Mouse (Mus musculus): Measurements from ENCODE around the gene Usp18. TPM values are rescaled to one million over a fixed set of nuclear protein-coding genes. Genes with fewer than 3 reads are reported as not detected.

Gene Usp18
- polyA plus RNA-seq, 1 experiment = 2.4 TPM

GRCm38 (mm10) chr6:121250406-121250805 is 4.7 kb downstream of the Usp18 start:
- 90% methylated on average over 1 of the region's 1 CpGs for WGBS
- no peak overlapping the region for H3K4me3 ChIP-seq (replicated peaks; ENCODE audit: insufficient read depth, low read depth, low read length)
- H3K4me1 ChIP-seq (ENCODE audit: control insufficient read depth, insufficient read depth, low read length) = no peaks in the 10 kb centered on the region
- TF ChIP-seq CTCF (IDR thresholded peaks at IDR 0.05; ENCODE audit: borderline replicate concordance, insufficient read depth, low read depth, low read length) (no peak), POLR2A (IDR thresholded peaks at IDR 0.05; ENCODE audit: borderline replicate concordance, insufficient read depth, low read length) (no peak)
- no peaks in the 10 kb centered on the region; the same call in 1 of the 2 replicates for H3K27me3 ChIP-seq (ENCODE audit: control insufficient read depth, insufficient read depth, low read length)
- H3K27ac ChIP-seq (ENCODE audit: insufficient read depth, low read length) = no peak overlapping the region
- DNase-seq = no peak

GRCm38 (mm10) chr6:121251256-121251655 is 5.5 kb downstream of the Usp18 start:
- WGBS = 56% methylated on average over 5 of the region's 5 CpGs
- no peaks in the 10 kb centered on the region for H3K4me1 ChIP-seq (ENCODE audit: control insufficient read depth, insufficient read depth, low read length)
- no peaks in the 10 kb centered on the region; the same call in 1 of the 2 replicates for H3K27me3 ChIP-seq (ENCODE audit: control insufficient read depth, insufficient read depth, low read length)
- TF ChIP-seq POLR2A (IDR thresholded peaks at IDR 0.05; ENCODE audit: borderline replicate concordance, insufficient read depth, low read length) = no peak
- no peak for TF ChIP-seq CTCF (IDR thresholded peaks at IDR 0.05; ENCODE audit: borderline replicate concordance, insufficient read depth, low read depth, low read length)
- no peak overlapping the region for H3K27ac ChIP-seq (ENCODE audit: insufficient read depth, low read length)
- H3K4me3 ChIP-seq (replicated peaks; ENCODE audit: insufficient read depth, low read depth, low read length) = no peak overlapping the region
- no peak for DNase-seq

- H3K27me3 ChIP-seq (ENCODE audit: control insufficient read depth, insufficient read depth, low read length) = no peaks in the 10 kb centered on the region
Observed at GRCm38 (mm10) chr6:121260548-121260947, 14.8 kb downstream of the Usp18 start.

GRCm38 (mm10) chr6:121261233-121261632 is 15.5 kb downstream of the Usp18 start:
- no peaks in the 10 kb centered on the region for H3K4me1 ChIP-seq (ENCODE audit: control insufficient read depth, insufficient read depth, low read length)
- 75% methylated on average over 8 of the region's 8 CpGs for WGBS

More at GRCm38 (mm10) chr6:121260548-121260947, 14.8 kb downstream of the Usp18 start:
- H3K27ac ChIP-seq (ENCODE audit: insufficient read depth, low read length) = no peak overlapping the region
- peak; percentile 50 to 63 for DNase-seq
- TF ChIP-seq POLR2A (IDR thresholded peaks at IDR 0.05; ENCODE audit: borderline replicate concordance, insufficient read depth, low read length) = no peak
- TF ChIP-seq CTCF (IDR thresholded peaks at IDR 0.05; ENCODE audit: borderline replicate concordance, insufficient read depth, low read depth, low read length) = peak; percentile 67; the same call in 1 of the 2 replicates
- WGBS = 31% methylated on average over 9 of the region's 9 CpGs
- H3K4me1 ChIP-seq (ENCODE audit: control insufficient read depth, insufficient read depth, low read length) = no peaks in the 10 kb centered on the region
- no peak overlapping the region for H3K4me3 ChIP-seq (replicated peaks; ENCODE audit: insufficient read depth, low read depth, low read length)

GRCm38 (mm10) chr6:121262004-121262403 is 16.3 kb downstream of the Usp18 start:
- DNase-seq = no peak
- WGBS = 92% methylated on average over 10 of the region's 10 CpGs
- H3K4me3 ChIP-seq (replicated peaks; ENCODE audit: insufficient read depth, low read depth, low read length) = no peak overlapping the region
- H3K27ac ChIP-seq (ENCODE audit: insufficient read depth, low read length) = no peak overlapping the region
- no peak for TF ChIP-seq CTCF (IDR thresholded peaks at IDR 0.05; ENCODE audit: borderline replicate concordance, insufficient read depth, low read depth, low read length)
- no peak for TF ChIP-seq POLR2A (IDR thresholded peaks at IDR 0.05; ENCODE audit: borderline replicate concordance, insufficient read depth, low read length)
- H3K4me1 ChIP-seq (ENCODE audit: control insufficient read depth, insufficient read depth, low read length) = no peaks in the 10 kb centered on the region
- no peaks in the 10 kb centered on the region for H3K27me3 ChIP-seq (ENCODE audit: control insufficient read depth, insufficient read depth, low read length)

More at GRCm38 (mm10) chr6:121261233-121261632, 15.5 kb downstream of the Usp18 start:
- no peak overlapping the region for H3K4me3 ChIP-seq (replicated peaks; ENCODE audit: insufficient read depth, low read depth, low read length)
- TF ChIP-seq CTCF (IDR thresholded peaks at IDR 0.05; ENCODE audit: borderline replicate concordance, insufficient read depth, low read depth, low read length) = no peak
- no peak for TF ChIP-seq POLR2A (IDR thresholded peaks at IDR 0.05; ENCODE audit: borderline replicate concordance, insufficient read depth, low read length)
- H3K27me3 ChIP-seq (ENCODE audit: control insufficient read depth, insufficient read depth, low read length) = no peaks in the 10 kb centered on the region
- H3K27ac ChIP-seq (ENCODE audit: insufficient read depth, low read length) = no peak overlapping the region
- DNase-seq = no peak

GRCm38 (mm10) chr6:121262496-121262895 is 16.8 kb downstream of the Usp18 start:
- WGBS = 87% methylated on average over 11 of the region's 11 CpGs
- H3K4me1 ChIP-seq (ENCODE audit: control insufficient read depth, insufficient read depth, low read length) = no peaks in the 10 kb centered on the region
- TF ChIP-seq CTCF (IDR thresholded peaks at IDR 0.05; ENCODE audit: borderline replicate concordance, insufficient read depth, low read depth, low read length) (no peak), POLR2A (IDR thresholded peaks at IDR 0.05; ENCODE audit: borderline replicate concordance, insufficient read depth, low read length) (no peak)
- H3K4me3 ChIP-seq (replicated peaks; ENCODE audit: insufficient read depth, low read depth, low read length) = no peak overlapping the region
- H3K27me3 ChIP-seq (ENCODE audit: control insufficient read depth, insufficient read depth, low read length) = no peaks in the 10 kb centered on the region
- no peak for DNase-seq
- no peak overlapping the region for H3K27ac ChIP-seq (ENCODE audit: insufficient read depth, low read length)

GRCm38 (mm10) chr6:121270156-121270555 is 24.4 kb downstream of the Usp18 start:
- TF ChIP-seq POLR2A (IDR thresholded peaks at IDR 0.05; ENCODE audit: borderline replicate concordance, insufficient read depth, low read length) (no peak), CTCF (IDR thresholded peaks at IDR 0.05; ENCODE audit: borderline replicate concordance, insufficient read depth, low read depth, low read length) (no peak)
- H3K4me3 ChIP-seq (replicated peaks; ENCODE audit: insufficient read depth, low read depth, low read length) = no peak overlapping the region
- no peaks in the 10 kb centered on the region for H3K27me3 ChIP-seq (ENCODE audit: control insufficient read depth, insufficient read depth, low read length)
- 88% methylated on average over 6 of the region's 6 CpGs for WGBS
- H3K4me1 ChIP-seq (ENCODE audit: control insufficient read depth, insufficient read depth, low read length) = no peaks in the 10 kb centered on the region
- H3K27ac ChIP-seq (ENCODE audit: insufficient read depth, low read length) = no peak overlapping the region
- no peak for DNase-seq

GRCm38 (mm10) chr6:121271707-121272074 is 26.0 kb downstream of the Usp18 start:
- H3K27me3 ChIP-seq (ENCODE audit: control insufficient read depth, insufficient read depth, low read length) = no peaks in the 10 kb centered on the region
- H3K4me3 ChIP-seq (replicated peaks; ENCODE audit: insufficient read depth, low read depth, low read length) = no peak overlapping the region
- TF ChIP-seq CTCF (IDR thresholded peaks at IDR 0.05; ENCODE audit: borderline replicate concordance, insufficient read depth, low read depth, low read length) = no peak
- TF ChIP-seq POLR2A (IDR thresholded peaks at IDR 0.05; ENCODE audit: borderline replicate concordance, insufficient read depth, low read length) = no peak
- no peak for DNase-seq
- 10% methylated on average over 4 of the region's 4 CpGs for WGBS
- no peaks in the 10 kb centered on the region for H3K4me1 ChIP-seq (ENCODE audit: control insufficient read depth, insufficient read depth, low read length)
- no peak overlapping the region for H3K27ac ChIP-seq (ENCODE audit: insufficient read depth, low read length)
